18 mouse cellular contexts compared by ENCODE assay signal in the genomic region with DNA sequence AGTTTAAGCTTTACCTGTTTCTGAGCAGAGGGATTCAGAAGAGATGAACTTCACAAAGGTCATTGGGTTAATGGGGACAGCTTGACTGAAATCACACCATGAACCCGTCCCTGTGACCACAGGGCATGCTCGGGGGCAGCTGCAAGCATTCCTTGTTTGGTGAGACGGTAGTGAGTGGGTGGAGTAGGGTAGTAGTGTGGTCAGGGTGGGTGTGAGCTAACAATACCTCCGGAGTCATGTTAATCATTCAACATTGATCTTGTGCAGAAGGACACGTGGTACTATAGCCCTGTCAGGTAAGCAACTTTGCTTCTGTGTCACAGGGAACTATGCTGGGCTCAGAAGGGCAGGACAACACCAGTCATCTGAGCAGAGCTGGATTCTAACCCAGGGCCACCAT.
DNase-seq lines count a peak whose midpoint lies in the region; ATAC-seq lines count a peak whose summit lies in the region.
"Had no signal": no experiment of that assay in that cellular context is flagged by ENCODE, and none has a peak within 500 bp of the region (broad histone marks: within the 10 kb centered on the region; RNA-seq: fewer than 3 reads in every experiment).

No protein-coding gene starts in this region.

- no peak overlapping the region for H3K4me2 ChIP-seq in kidney, embryonic 15.5 days
- H3K4me2 ChIP-seq in liver, embryonic 13.5 days: no peak overlapping the region
- no peak overlapping the region for H3K4me2 ChIP-seq in stomach, embryonic 16.5 days (ENCODE audit: low read depth, low read length)
- H3K4me2 ChIP-seq in hindbrain, embryonic 14.5 days (replicated peaks): no peak overlapping the region
- H3K4me2 ChIP-seq: forebrain, embryonic 12.5 days; heart, embryonic 11.5 days; lung, embryonic 15.5 days; midbrain, embryonic 12.5 days had no signal

- DNase-seq in heart, embryonic 10.5 days (ENCODE audit: low spot score): no peak
- no peak for DNase-seq in heart, postnatal 36 days
- no peak for DNase-seq in liver, embryonic 13.5 days
- no peak for DNase-seq in hindbrain, embryonic 14.5 days (ENCODE audit: low spot score)
- DNase-seq in lung, postnatal 36 days: no peak
- DNase-seq: cerebellum, postnatal 14 days; heart, postnatal 14 days; retina, postnatal 1 day; thymus, postnatal 14 days had no signal

- H3K4me3 ChIP-seq in heart, embryonic 10.5 days: no peak overlapping the region
- H3K4me3 ChIP-seq in kidney, embryonic 15.5 days (replicated peaks): no peak overlapping the region
- H3K4me3 ChIP-seq in liver, embryonic 13.5 days (replicated peaks): no peak overlapping the region
- no peak overlapping the region for H3K4me3 ChIP-seq in stomach, embryonic 16.5 days (replicated peaks; ENCODE audit: low read length)
- no peak overlapping the region for H3K4me3 ChIP-seq in hindbrain, embryonic 14.5 days (replicated peaks; ENCODE audit: low read length)
- H3K4me3 ChIP-seq: forebrain, embryonic 12.5 days; lung, embryonic 15.5 days; midbrain, embryonic 12.5 days had no signal

- peak; percentile 43; the same call in 1 of the 2 replicates for ATAC-seq in kidney, embryonic 15.5 days (replicated peaks; ENCODE audit: low FRiP score)
- peak; percentile 47 for ATAC-seq in liver, embryonic 13.5 days (ENCODE audit: low read depth)
- ATAC-seq in stomach, embryonic 16.5 days (ENCODE audit: insufficient read depth, low FRiP score): peak; percentile 45; the same call in 1 of the 2 replicates
- ATAC-seq in hindbrain, embryonic 14.5 days (ENCODE audit: low FRiP score): no peak
- ATAC-seq in CD4-positive, CD25-positive, alpha-beta regulatory T cell, adult 4 months: no peak
- ATAC-seq: hindbrain, embryonic 16.5 days had no signal

- WGBS in heart, embryonic 10.5 days: 79% methylated on average over 5 of the region's 5 CpGs
- 40% methylated on average over 5 of the region's 5 CpGs for WGBS in kidney, embryonic 15.5 days
- WGBS in liver, embryonic 13.5 days (ENCODE audit: insufficient replicate concordance): 48% methylated on average over 5 of the region's 5 CpGs
- WGBS in stomach, embryonic 16.5 days: 41% methylated on average over 5 of the region's 5 CpGs
- 86% methylated on average over 5 of the region's 5 CpGs for WGBS in hindbrain, embryonic 14.5 days

- H3K36me3 ChIP-seq in heart, embryonic 10.5 days: 0 out of 2 replicates have a peak, but pooled peaks cover 5% of the 10 kb centered on the region
- H3K36me3 ChIP-seq in kidney, embryonic 15.5 days: no peaks in the 10 kb centered on the region
- H3K36me3 ChIP-seq in liver, embryonic 13.5 days: no peaks in the 10 kb centered on the region
- no peaks in the 10 kb centered on the region for H3K36me3 ChIP-seq in stomach, embryonic 16.5 days (ENCODE audit: control insufficient read depth, insufficient read depth, low read length)
- no peaks in the 10 kb centered on the region for H3K36me3 ChIP-seq in hindbrain, embryonic 14.5 days (replicated peaks; ENCODE audit: control insufficient read depth, insufficient read depth)
- H3K36me3 ChIP-seq: forebrain, embryonic 12.5 days; lung, embryonic 15.5 days; midbrain, embryonic 12.5 days had no signal

- peaks cover 56% of the 10 kb centered on the region for H3K4me1 ChIP-seq in heart, embryonic 10.5 days
- peaks cover 59% of the 10 kb centered on the region for H3K4me1 ChIP-seq in kidney, embryonic 15.5 days
- H3K4me1 ChIP-seq in liver, embryonic 13.5 days (replicated peaks): peaks cover 6% of the 10 kb centered on the region
- H3K4me1 ChIP-seq in stomach, embryonic 16.5 days (ENCODE audit: control insufficient read depth, insufficient read depth, low read length): peaks cover 16% of the 10 kb centered on the region
- peaks cover 12% of the 10 kb centered on the region for H3K4me1 ChIP-seq in hindbrain, embryonic 14.5 days (replicated peaks; ENCODE audit: control insufficient read depth, insufficient read depth, low read length)

- no peaks in the 10 kb centered on the region for H3K27me3 ChIP-seq in heart, embryonic 10.5 days (ENCODE audit: insufficient read depth, poor library complexity, severe bottlenecking)
- H3K27me3 ChIP-seq in kidney, embryonic 15.5 days: no peaks in the 10 kb centered on the region
- H3K27me3 ChIP-seq in liver, embryonic 13.5 days: no peaks in the 10 kb centered on the region
- H3K27me3 ChIP-seq in stomach, embryonic 16.5 days (ENCODE audit: control insufficient read depth, insufficient read depth, low read length): no peaks in the 10 kb centered on the region
- no peaks in the 10 kb centered on the region for H3K27me3 ChIP-seq in hindbrain, embryonic 14.5 days (ENCODE audit: control insufficient read depth, insufficient read depth, low read length)
- H3K27me3 ChIP-seq: CH12.LX; midbrain, embryonic 12.5 days had no signal

- H3K9ac ChIP-seq in kidney, embryonic 15.5 days: no peak overlapping the region
- no peak overlapping the region for H3K9ac ChIP-seq in liver, embryonic 13.5 days
- no peak overlapping the region for H3K9ac ChIP-seq in stomach, embryonic 16.5 days (ENCODE audit: low read length)
- H3K9ac ChIP-seq in hindbrain, embryonic 14.5 days: no peak overlapping the region
- H3K9ac ChIP-seq: forebrain, embryonic 12.5 days; lung, embryonic 15.5 days; midbrain, embryonic 12.5 days had no signal

- 0 out of 2 replicates have a peak overlapping the region, but pooled peaks have one; percentile 65 for H3K27ac ChIP-seq in heart, embryonic 10.5 days
- no peak overlapping the region for H3K27ac ChIP-seq in kidney, embryonic 15.5 days
- no peak overlapping the region for H3K27ac ChIP-seq in liver, embryonic 13.5 days
- H3K27ac ChIP-seq in stomach, embryonic 16.5 days (ENCODE audit: low read length): no peak overlapping the region
- H3K27ac ChIP-seq in hindbrain, embryonic 14.5 days: no peak overlapping the region
- H3K27ac ChIP-seq: forebrain, embryonic 12.5 days; lung, embryonic 15.5 days; midbrain, embryonic 12.5 days had no signal

- H3K9me3 ChIP-seq in heart, embryonic 10.5 days: no peaks in the 10 kb centered on the region
- no peaks in the 10 kb centered on the region for H3K9me3 ChIP-seq in kidney, embryonic 15.5 days (replicated peaks)
- H3K9me3 ChIP-seq in liver, embryonic 13.5 days (replicated peaks): no peaks in the 10 kb centered on the region
- H3K9me3 ChIP-seq in stomach, embryonic 16.5 days (replicated peaks; ENCODE audit: control insufficient read depth, low read length): no peaks in the 10 kb centered on the region
- no peaks in the 10 kb centered on the region for H3K9me3 ChIP-seq in hindbrain, embryonic 14.5 days (ENCODE audit: control insufficient read depth, low read length)
- H3K9me3 ChIP-seq: forebrain, embryonic 12.5 days; lung, embryonic 15.5 days; midbrain, embryonic 12.5 days had no signal

- intact Hi-C loops in heart, postnatal 36 days (cut with DNase I): no loop called here

Comparison
In these comparisons a context has a peak if more than half of its experiments do, and no peak if none do; other contexts are left out.
1. ATAC-seq: peak in kidney, embryonic 15.5 days (single experiment), liver, embryonic 13.5 days (single experiment) and stomach, embryonic 16.5 days (single experiment); none in hindbrain, embryonic 14.5 days (single experiment) and CD4-positive, CD25-positive, alpha-beta regulatory T cell, adult 4 months (single experiment).